Mouse (Mus musculus) lung, postnatal 0 days (tissue): ENCODE measurements around the gene Wdr90. TPM values are rescaled to one million over a fixed set of nuclear protein-coding genes. Genes with fewer than 3 reads are reported as not detected.

ENCODE experiments used
- ATAC-seq: fragments of 200-750 bp; cut with Nextera tagmentation; 2 replicates; pipeline ENCODE4 v1.8.0; 2017; ENCODE audit warnings: moderate library complexity
- DNase-seq: peaks from one replicate; pipeline ENCODE4 v3.0.0-alpha.2; 2016; ENCODE audit warnings: low spot score
- H3K27ac ChIP-seq: fragments of 300-500 bp; sonication (generic); 2 replicates; pipeline ENCODE4 v1.5.1; 2014; ENCODE audit warnings: antibody characterized with exemption, mild to moderate bottlenecking, low read length, mixed read lengths
- H3K27me3 ChIP-seq: fragments of 300-500 bp; sonication (generic); replicated peaks from 2 replicates; pipeline ENCODE4 v1.6.1; 2014; ENCODE audit warnings: low read length, mixed read lengths; ENCODE audit not compliant: insufficient read depth
- H3K36me3 ChIP-seq: fragments of 300-500 bp; sonication (generic); 2 replicates; pipeline ENCODE4 v1.6.1; 2014; ENCODE audit warnings: low read length, mixed read lengths; ENCODE audit not compliant: insufficient read depth
- H3K4me1 ChIP-seq: fragments of 300-500 bp; sonication (generic); 2 replicates; pipeline ENCODE4 v1.6.1; 2014; ENCODE audit warnings: antibody characterized with exemption, low read depth, low read length, mixed read lengths; ENCODE audit not compliant: insufficient read depth
- H3K4me2 ChIP-seq: fragments of 300-500 bp; sonication (generic); replicated peaks from 2 replicates; pipeline ENCODE4 v1.6.1; 2014; ENCODE audit warnings: low read depth, mild to moderate bottlenecking, low read length, moderate library complexity, mixed read lengths
- H3K4me3 ChIP-seq: fragments of 300-500 bp; sonication (generic); 2 replicates; pipeline ENCODE4 v1.5.1; 2014; ENCODE audit warnings: low read depth, low read length
- H3K9ac ChIP-seq: fragments of 300-500 bp; sonication (generic); replicated peaks from 2 replicates; pipeline ENCODE4 v1.6.1; 2014; ENCODE audit warnings: low read depth, mild to moderate bottlenecking
- H3K9me3 ChIP-seq: fragments of 300-500 bp; sonication (generic); 2 replicates; pipeline ENCODE4 v1.6.1; 2016; ENCODE audit warnings: low read length, mixed read lengths
- CTCF ChIP-seq: IDR thresholded peaks from 2 replicates; pipeline ENCODE4 v1.5.1; 2016; ENCODE audit warnings: antibody characterized with exemption, mild to moderate bottlenecking
- EP300 ChIP-seq: IDR thresholded peaks from 2 replicates; pipeline ENCODE4 v1.6.1; 2016; ENCODE audit warnings: antibody characterized with exemption, mild to moderate bottlenecking, control low read depth
- WGBS: fragments of 180-500 bp; shearing (Covaris S2); extraction: QIAGEN DNeasy Blood & Tissue Kit; methylation state at CpG from one replicate; pipeline ENCODE4 v1.1.7; 2014; 5-methylcytosine and 5-hydroxymethylcytosine counted together
- polyA plus RNA-seq: library from polyadenylated mRNA; unstranded; fragments of >200 nt; fragmentation: Nextera tagmentation; extraction: Ambion mirVana; gene quantifications from 2 replicates; pipeline ENCODE4 v1.2.1, GENCODE M21; 2015

Gene Wdr90
- polyA plus RNA-seq = 5.6 and 5.8 TPM in 2 replicates

DNA sequence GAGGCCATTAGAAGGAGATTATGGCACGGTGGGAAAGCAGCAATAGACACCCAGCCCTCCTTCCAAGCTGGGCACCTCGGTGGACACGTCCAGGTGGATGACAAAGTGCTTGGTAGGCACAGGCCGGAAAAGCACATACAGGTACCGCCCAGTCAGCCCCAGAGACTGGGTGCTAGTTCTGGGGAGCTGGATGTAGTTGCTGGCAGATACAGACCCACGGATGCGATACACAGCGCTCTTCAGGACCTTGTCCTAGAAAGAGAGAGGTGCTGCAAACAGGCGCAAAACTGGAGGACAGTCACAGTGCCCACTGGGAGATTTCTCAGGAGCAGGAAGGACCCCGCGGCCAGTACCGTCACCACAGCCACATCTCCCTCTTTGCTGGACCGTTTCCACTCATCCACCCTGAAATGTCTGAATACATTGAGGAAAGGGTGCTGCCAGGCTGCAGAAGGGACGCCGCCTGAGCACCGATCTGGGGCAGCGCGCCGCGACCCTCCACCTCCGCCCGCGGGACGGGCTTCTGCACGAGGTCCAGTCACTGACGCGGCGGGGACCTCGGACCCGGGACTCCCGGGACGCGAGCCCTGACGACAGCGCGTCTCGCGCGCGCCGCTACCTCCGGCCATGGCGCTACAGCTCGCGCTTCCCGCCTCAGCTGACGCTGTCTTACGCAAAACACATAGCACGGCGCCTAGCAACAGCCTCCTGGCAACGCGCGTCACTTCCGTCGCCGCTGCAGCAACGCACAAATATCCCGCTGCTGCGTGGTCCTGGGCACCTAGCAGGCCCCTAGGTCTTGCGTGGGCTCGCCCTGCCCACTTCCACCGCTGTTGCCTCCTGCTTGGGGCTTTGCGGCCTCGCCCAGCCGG lies at the start of gene Wdr90:
Wdr90 (minus strand) TSS at position 670 of the 872 bp plus-strand sequence.
- H3K36me3 ChIP-seq = no peaks in the 10 kb centered on the region
- TF ChIP-seq EP300 (no peak), CTCF (peak; percentile 58)
- H3K4me3 ChIP-seq = peak within 1 kb of the TSS; percentile 58
- H3K4me1 ChIP-seq = peaks cover 4% of the 10 kb centered on the region; the same call in 1 of the 2 replicates
- ATAC-seq = peak; percentile 98
- WGBS = 6% methylated on average over 61 of the region's 65 CpGs
- peak within 1 kb of the TSS; percentile 71 for H3K27ac ChIP-seq
- peak within 1 kb of the TSS; percentile 92 for H3K4me2 ChIP-seq
- no peaks in the 10 kb centered on the region for H3K27me3 ChIP-seq
- DNase-seq = peak; percentile 96
- H3K9ac ChIP-seq = peak within 1 kb of the TSS; percentile 55
- no peaks in the 10 kb centered on the region for H3K9me3 ChIP-seq

DNA sequence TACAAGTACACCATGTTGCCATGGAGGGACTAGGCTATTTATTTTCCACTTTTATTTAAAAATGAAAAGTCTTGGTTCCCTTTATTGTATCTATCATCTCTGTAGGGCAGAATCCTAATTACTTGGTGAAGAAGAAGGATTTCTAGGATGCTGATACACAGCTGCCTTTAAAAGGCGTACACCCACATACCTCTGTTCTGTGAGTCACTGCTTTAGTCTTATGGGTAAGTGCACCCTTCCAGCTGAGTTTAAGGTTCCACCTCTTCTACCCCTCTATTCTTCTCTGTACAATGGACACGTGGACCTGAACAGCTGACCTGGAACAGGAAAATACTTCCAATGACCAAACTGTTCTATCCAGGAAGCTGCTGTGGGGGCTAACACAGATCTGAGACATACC lies 46.3 kb upstream of the Wdr90 start:
- Histone ChIP-seq H3K27me3 (no peaks in the 10 kb centered on the region), H3K4me2 (no peak overlapping the region), H3K4me3 (no peak overlapping the region), H3K27ac (no peak overlapping the region), H3K36me3 (no peaks in the 10 kb centered on the region), H3K9ac (no peak overlapping the region), H3K4me1 (no peaks in the 10 kb centered on the region), H3K9me3 (no peaks in the 10 kb centered on the region)
- 91% methylated on average over 2 of the region's 2 CpGs for WGBS
- DNase-seq (no peak), ATAC-seq (no peak)
- no peak for TF ChIP-seq EP300
- TF ChIP-seq CTCF = no peak

DNA sequence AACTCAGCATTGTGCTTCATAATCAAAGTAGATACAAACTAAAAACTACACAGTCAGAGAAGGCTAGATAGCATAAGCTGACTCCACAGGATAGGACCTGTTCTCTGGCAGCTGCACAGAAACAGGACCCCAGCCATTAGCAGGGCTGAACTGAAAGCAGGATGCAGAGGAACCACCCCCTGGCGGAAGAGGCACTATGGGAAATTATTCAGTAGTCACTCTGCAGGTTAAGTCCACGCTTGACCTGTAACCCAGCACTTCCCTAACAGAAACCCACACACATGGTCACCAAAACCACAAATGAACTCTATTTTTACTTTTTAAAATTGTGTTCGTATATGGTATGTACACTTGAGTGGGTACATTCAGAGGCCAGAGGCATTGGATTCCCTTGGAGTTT lies 41.8 kb upstream of the Wdr90 start:
- Histone ChIP-seq H3K27me3 (no peaks in the 10 kb centered on the region), H3K4me3 (no peak overlapping the region), H3K9me3 (no peaks in the 10 kb centered on the region), H3K4me2 (no peak overlapping the region), H3K36me3 (no peaks in the 10 kb centered on the region), H3K27ac (no peak overlapping the region), H3K9ac (no peak overlapping the region), H3K4me1 (no peaks in the 10 kb centered on the region)
- TF ChIP-seq CTCF (no peak), EP300 (no peak)
- ATAC-seq (no peak), DNase-seq (no peak)
- 90% methylated on average over 3 of the region's 3 CpGs for WGBS

DNA sequence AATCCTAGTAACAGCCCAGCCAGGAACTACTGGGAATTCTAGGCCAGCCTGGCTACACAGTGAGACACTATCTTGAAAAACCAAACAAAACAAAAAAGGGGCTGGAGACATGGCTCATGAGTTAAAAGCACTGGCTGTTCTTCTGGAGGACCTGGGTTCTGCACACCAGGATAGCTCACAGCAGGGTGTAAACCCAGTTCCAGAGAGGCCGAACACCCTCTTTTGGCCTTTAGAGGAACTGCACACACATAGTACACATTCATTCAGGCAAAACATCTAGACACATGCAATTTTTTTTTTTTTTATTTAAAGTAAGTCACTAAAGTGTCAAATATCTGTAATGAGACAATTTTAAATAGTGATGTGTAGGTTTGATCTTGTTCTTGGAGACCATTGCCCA lies 38.9 kb upstream of the Wdr90 start:
- H3K9me3 ChIP-seq = no peaks in the 10 kb centered on the region
- WGBS = 91% methylated on average over 1 of the region's 1 CpGs
- no peaks in the 10 kb centered on the region for H3K27me3 ChIP-seq
- no peaks in the 10 kb centered on the region for H3K4me1 ChIP-seq
- no peaks in the 10 kb centered on the region for H3K36me3 ChIP-seq
- H3K4me2 ChIP-seq = no peak overlapping the region
- H3K27ac ChIP-seq = no peak overlapping the region
- ATAC-seq (no peak), DNase-seq (no peak)
- H3K9ac ChIP-seq = no peak overlapping the region
- TF ChIP-seq EP300 = no peak
- TF ChIP-seq CTCF = no peak
- H3K4me3 ChIP-seq = no peak overlapping the region

DNA sequence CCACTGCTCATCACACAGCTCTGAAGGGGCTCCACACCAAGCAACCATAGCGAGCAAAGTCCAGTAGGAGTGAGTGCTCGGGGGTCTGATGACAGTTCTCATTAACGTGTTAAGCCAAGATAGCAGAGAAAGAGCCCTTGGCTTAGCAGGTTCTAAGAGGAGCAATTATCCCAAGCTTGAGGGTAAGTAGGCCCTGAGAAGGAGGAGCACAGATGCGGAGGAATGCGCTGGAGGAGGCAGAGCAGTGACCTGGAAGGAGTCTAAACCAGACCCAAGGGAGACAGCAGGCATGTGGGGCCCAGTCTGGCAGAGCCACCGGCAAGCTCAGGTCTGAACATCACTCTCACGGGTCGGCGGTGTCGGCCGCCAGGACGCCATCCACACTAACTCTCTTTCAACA lies 34.6 kb upstream of the Wdr90 start:
- Histone ChIP-seq H3K9ac (no peak overlapping the region), H3K4me1 (no peaks in the 10 kb centered on the region), H3K27ac (no peak overlapping the region), H3K36me3 (no peaks in the 10 kb centered on the region), H3K4me3 (no peak overlapping the region), H3K27me3 (no peaks in the 10 kb centered on the region), H3K4me2 (no peak overlapping the region), H3K9me3 (no peaks in the 10 kb centered on the region)
- ATAC-seq (no peak), DNase-seq (no peak)
- WGBS = 71% methylated on average over 12 of the region's 12 CpGs
- TF ChIP-seq CTCF (no peak), EP300 (no peak)

DNA sequence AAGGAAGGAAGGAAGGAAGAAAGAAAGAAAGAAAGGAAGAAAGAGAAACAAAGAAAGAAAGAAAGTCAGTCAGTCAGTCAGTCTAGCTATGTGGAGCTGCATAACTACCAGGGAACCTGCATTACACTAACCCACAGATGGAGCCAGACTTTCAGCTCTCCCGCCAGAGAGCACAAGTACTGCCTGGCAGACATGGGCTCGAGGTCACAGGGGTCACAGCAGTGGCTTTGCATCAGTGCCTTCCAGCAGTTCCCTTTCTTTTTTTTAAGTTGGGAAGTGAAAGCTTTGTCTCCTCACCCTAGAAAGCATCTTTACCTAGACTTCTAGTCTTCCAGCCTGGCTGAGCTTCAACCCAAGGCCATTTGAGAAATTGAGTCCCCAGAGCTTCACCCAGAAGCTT lies 34.1 kb upstream of the Wdr90 start:
- H3K27me3 ChIP-seq = no peaks in the 10 kb centered on the region
- H3K4me3 ChIP-seq = no peak overlapping the region
- no peaks in the 10 kb centered on the region for H3K4me1 ChIP-seq
- DNase-seq (no peak), ATAC-seq (no peak)
- no peaks in the 10 kb centered on the region for H3K9me3 ChIP-seq
- no peak overlapping the region for H3K4me2 ChIP-seq
- no peak for TF ChIP-seq EP300
- no peak for TF ChIP-seq CTCF
- no peaks in the 10 kb centered on the region for H3K36me3 ChIP-seq
- 54% methylated on average over 2 of the region's 2 CpGs for WGBS
- H3K9ac ChIP-seq = no peak overlapping the region
- no peak overlapping the region for H3K27ac ChIP-seq
